Mouse (Mus musculus) thymus, adult 2 months (tissue): ENCODE measurements around the gene Zmym5.

ENCODE experiments used
- CTCF ChIP-seq: fragments of 200-500 bp; IDR thresholded peaks from 2 replicates; pipeline ENCODE4 v1.5.1; 2012; ENCODE audit warnings: mild to moderate bottlenecking, control low read depth, low read length, moderate library complexity, borderline replicate concordance; ENCODE audit not compliant: control insufficient read depth, poor library complexity, insufficient read depth; ENCODE audit errors: extremely low read depth
- POLR2A ChIP-seq: fragments of 200-500 bp; IDR thresholded peaks from 2 replicates; pipeline ENCODE4 v1.6.1; 2012; ENCODE audit warnings: mild to moderate bottlenecking, low read length, control low read depth, moderate library complexity; ENCODE audit not compliant: control insufficient read depth, poor library complexity, insufficient read depth; ENCODE audit errors: extremely low read depth

GRCm38 (mm10) chr14:56778933-56779300 lies 32.6 kb downstream of the Zmym5 start:
- TF ChIP-seq CTCF = no peak
- no peak for TF ChIP-seq POLR2A
